Mouse (Mus musculus): ENCODE data around the gene Tlk2. TPM values are rescaled to one million over a fixed set of nuclear protein-coding genes. Genes with fewer than 3 reads are reported as not detected.
A peak's percentile ranks its signal among the peaks of the same experiment; 100 is the strongest.

Tlk2 gene
- polyA plus RNA-seq, 1 experiment from 2014 or later, result 30.5 TPM

DNA sequence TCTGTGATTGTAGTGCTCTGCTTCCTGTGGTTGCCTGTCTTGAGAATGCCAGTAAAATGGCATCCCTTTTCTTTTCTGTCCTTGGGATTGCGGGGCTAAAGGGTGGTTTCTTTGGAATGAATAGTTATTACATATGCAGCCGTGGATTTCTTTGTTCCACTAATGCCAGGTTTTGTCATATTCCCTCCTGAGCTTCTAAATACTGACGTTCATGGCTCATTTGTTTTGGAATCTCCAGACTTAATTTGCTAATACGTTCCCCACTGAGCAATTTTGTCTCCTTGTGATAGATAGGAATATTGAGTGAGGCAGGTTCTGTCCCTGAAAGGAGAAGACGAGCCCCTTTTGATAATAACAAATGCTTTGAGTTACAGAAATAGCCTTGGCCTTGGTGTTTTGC is 82.5 kb downstream of the Tlk2 start:
- DNase-seq (ENCODE audit: low spot score) (no peak), ATAC-seq (ENCODE audit: low FRiP score) (no peak)
- WGBS, result 50% methylated on average over 5 of the region's 5 CpGs
- H3K36me3 ChIP-seq (ENCODE audit: control insufficient read depth, insufficient read depth, low read length), result peaks cover 2% of the 10 kb centered on the region; the same call in 1 of the 2 replicates
- H3K9ac ChIP-seq (ENCODE audit: low read depth, low read length), result no peak overlapping the region
- H3K4me1 ChIP-seq (replicated peaks; ENCODE audit: control insufficient read depth, insufficient read depth, low read length), result no peaks in the 10 kb centered on the region
- H3K27me3 ChIP-seq (ENCODE audit: control insufficient read depth, insufficient read depth, low read length), result no peaks in the 10 kb centered on the region
- H3K4me3 ChIP-seq (ENCODE audit: low read depth, low read length), result no peak overlapping the region
- no peak overlapping the region for H3K27ac ChIP-seq (ENCODE audit: low read depth, low read length)
- no peak overlapping the region for H3K4me2 ChIP-seq (replicated peaks; ENCODE audit: low read depth, low read length)
- H3K9me3 ChIP-seq (ENCODE audit: control insufficient read depth, low read length), result no peaks in the 10 kb centered on the region

- Histone ChIP-seq H3K4me1 (replicated peaks; ENCODE audit: control insufficient read depth, insufficient read depth, low read length) (no peaks in the 10 kb centered on the region), H3K9me3 (ENCODE audit: control insufficient read depth, low read length) (no peaks in the 10 kb centered on the region), H3K36me3 (ENCODE audit: control insufficient read depth, insufficient read depth, low read length) (no peaks in the 10 kb centered on the region; the same call in 1 of the 2 replicates), H3K27ac (ENCODE audit: low read depth, low read length) (no peak overlapping the region), H3K4me3 (ENCODE audit: low read depth, low read length) (no peak overlapping the region), H3K4me2 (replicated peaks; ENCODE audit: low read depth, low read length) (no peak overlapping the region), H3K9ac (ENCODE audit: low read depth, low read length) (no peak overlapping the region), H3K27me3 (ENCODE audit: control insufficient read depth, insufficient read depth, low read length) (no peaks in the 10 kb centered on the region)
- DNase-seq (ENCODE audit: low spot score), result no peak
- WGBS, result 80% methylated on average over 4 of the region's 4 CpGs
- ATAC-seq (ENCODE audit: low FRiP score), result no peak
These were observed 83.2 kb downstream of the Tlk2 start for GRCm38 (mm10) chr11:105261601-105262351.

DNA sequence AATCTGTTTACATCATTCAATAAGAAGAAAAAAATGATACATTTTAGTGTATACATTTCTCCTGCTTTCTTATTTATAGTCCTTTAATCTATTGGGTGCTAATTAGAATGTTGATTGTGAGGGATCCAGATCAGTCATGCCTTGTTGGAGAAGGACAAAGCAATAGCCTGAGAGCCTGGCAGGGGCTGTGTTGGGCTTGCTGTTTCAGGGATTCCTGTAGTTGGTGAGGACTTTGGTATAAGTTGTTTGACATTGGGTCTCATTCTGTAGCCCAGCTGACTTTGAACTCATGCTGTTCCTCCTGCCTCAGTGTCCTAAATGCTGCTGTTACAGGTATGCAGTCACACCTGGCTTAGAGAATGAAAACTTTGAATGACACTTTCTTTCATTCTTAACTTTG is 85.9 kb downstream of the Tlk2 start:
- no peak overlapping the region for H3K4me3 ChIP-seq (ENCODE audit: low read depth, low read length)
- ATAC-seq (ENCODE audit: low FRiP score) (no peak), DNase-seq (ENCODE audit: low spot score) (no peak)
- H3K4me2 ChIP-seq (replicated peaks; ENCODE audit: low read depth, low read length), result no peak overlapping the region
- H3K27ac ChIP-seq (ENCODE audit: low read depth, low read length), result no peak overlapping the region
- no peak overlapping the region for H3K9ac ChIP-seq (ENCODE audit: low read depth, low read length)
- no peaks in the 10 kb centered on the region for H3K27me3 ChIP-seq (ENCODE audit: control insufficient read depth, insufficient read depth, low read length)
- H3K9me3 ChIP-seq (ENCODE audit: control insufficient read depth, low read length), result no peaks in the 10 kb centered on the region
- H3K4me1 ChIP-seq (replicated peaks; ENCODE audit: control insufficient read depth, insufficient read depth, low read length), result no peaks in the 10 kb centered on the region
- no peaks in the 10 kb centered on the region for H3K36me3 ChIP-seq (ENCODE audit: control insufficient read depth, insufficient read depth, low read length)

DNA sequence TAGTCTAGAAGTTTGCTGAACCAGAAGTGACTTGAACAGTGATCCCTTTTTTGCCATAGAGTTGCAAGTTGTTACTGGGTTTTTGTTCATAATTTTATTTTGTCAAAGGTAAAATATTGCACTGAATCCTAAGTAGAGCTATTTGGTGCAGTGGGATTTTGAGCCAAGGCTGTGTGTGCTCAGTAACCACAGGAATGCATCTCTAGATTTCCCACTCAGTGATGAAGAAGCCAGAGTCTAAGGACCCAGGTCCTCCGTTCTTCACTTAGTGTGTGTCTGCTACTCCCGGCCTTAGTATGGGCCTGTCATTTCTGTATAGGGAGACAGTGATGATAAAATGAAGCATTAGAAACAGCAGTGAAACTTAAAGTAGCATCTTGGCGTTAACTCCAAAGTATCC is 86.4 kb downstream of the Tlk2 start:
- Histone ChIP-seq H3K9me3 (ENCODE audit: control insufficient read depth, low read length) (no peaks in the 10 kb centered on the region), H3K27ac (ENCODE audit: low read depth, low read length) (no peak overlapping the region), H3K9ac (ENCODE audit: low read depth, low read length) (no peak overlapping the region), H3K27me3 (ENCODE audit: control insufficient read depth, insufficient read depth, low read length) (no peaks in the 10 kb centered on the region), H3K4me3 (ENCODE audit: low read depth, low read length) (no peak overlapping the region), H3K4me1 (replicated peaks; ENCODE audit: control insufficient read depth, insufficient read depth, low read length) (no peaks in the 10 kb centered on the region), H3K4me2 (replicated peaks; ENCODE audit: low read depth, low read length) (no peak overlapping the region), H3K36me3 (ENCODE audit: control insufficient read depth, insufficient read depth, low read length) (no peaks in the 10 kb centered on the region)
- WGBS, result 91% methylated on average over 3 of the region's 3 CpGs
- ATAC-seq (ENCODE audit: low FRiP score) (no peak), DNase-seq (ENCODE audit: low spot score) (no peak)

DNA sequence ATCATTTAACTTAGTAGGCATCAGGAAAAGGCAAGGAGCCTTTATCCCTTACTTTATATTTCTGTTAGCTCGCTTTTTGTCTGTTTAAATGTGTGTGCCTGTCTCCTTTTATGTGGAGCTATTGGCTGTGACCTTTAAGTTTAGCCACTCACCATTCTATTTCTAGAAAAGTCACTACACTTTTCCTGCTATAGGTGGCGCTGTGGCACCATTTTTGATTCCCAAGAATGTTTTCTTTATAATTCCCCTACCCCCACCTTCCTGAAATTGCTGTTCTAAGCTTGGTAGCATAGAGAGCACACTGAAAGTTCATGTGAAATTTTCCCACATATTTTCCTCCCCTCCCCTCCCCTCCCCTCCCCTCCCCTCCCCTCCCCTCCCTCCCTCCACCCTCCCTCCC is 91.5 kb downstream of the Tlk2 start:
- Histone ChIP-seq H3K27me3 (ENCODE audit: control insufficient read depth, insufficient read depth, low read length) (no peaks in the 10 kb centered on the region), H3K4me1 (replicated peaks; ENCODE audit: control insufficient read depth, insufficient read depth, low read length) (no peaks in the 10 kb centered on the region), H3K9ac (ENCODE audit: low read depth, low read length) (no peak overlapping the region), H3K9me3 (ENCODE audit: control insufficient read depth, low read length) (no peaks in the 10 kb centered on the region), H3K27ac (ENCODE audit: low read depth, low read length) (no peak overlapping the region), H3K36me3 (ENCODE audit: control insufficient read depth, insufficient read depth, low read length) (0 out of 2 replicates have a peak, but pooled peaks cover 2% of the 10 kb centered on the region), H3K4me2 (replicated peaks; ENCODE audit: low read depth, low read length) (no peak overlapping the region), H3K4me3 (ENCODE audit: low read depth, low read length) (no peak overlapping the region)
- 15% methylated on average over 2 of the region's 2 CpGs for WGBS
- peak; percentile 81 for DNase-seq (ENCODE audit: low spot score)
- no peak for ATAC-seq (ENCODE audit: low FRiP score)

DNA sequence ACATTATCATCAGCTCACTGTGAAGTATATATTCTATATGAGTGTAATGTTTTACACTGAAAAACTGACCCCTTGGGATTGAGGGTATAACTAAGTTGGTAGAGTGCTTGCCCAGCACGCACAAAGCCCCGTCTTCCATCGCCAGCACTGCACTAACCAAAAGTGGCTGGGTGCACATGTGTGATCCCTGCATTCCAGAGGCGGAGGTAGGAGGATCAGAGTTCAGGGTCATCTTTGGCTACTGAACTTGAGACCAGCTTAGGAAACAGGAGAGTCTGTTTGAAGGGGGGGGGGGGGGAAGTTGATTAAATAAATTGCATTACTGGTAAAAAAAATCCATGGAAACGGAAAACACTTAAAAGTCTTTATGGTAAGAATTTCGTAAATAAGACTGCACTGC is 101.8 kb downstream of the Tlk2 start:
- no peak for DNase-seq (ENCODE audit: low spot score)
- Histone ChIP-seq H3K36me3 (ENCODE audit: control insufficient read depth, insufficient read depth, low read length) (peaks cover 2% of the 10 kb centered on the region; the same call in 1 of the 2 replicates), H3K4me2 (replicated peaks; ENCODE audit: low read depth, low read length) (no peak overlapping the region), H3K27me3 (ENCODE audit: control insufficient read depth, insufficient read depth, low read length) (no peaks in the 10 kb centered on the region), H3K4me3 (ENCODE audit: low read depth, low read length) (no peak overlapping the region), H3K9me3 (ENCODE audit: control insufficient read depth, low read length) (no peaks in the 10 kb centered on the region), H3K27ac (ENCODE audit: low read depth, low read length) (no peak overlapping the region), H3K4me1 (replicated peaks; ENCODE audit: control insufficient read depth, insufficient read depth, low read length) (no peaks in the 10 kb centered on the region), H3K9ac (ENCODE audit: low read depth, low read length) (no peak overlapping the region)
- WGBS, result 83% methylated on average over 6 of the region's 6 CpGs
- no peak for ATAC-seq (ENCODE audit: low FRiP score)

GRCm38 (mm10) chr11:105281291-105281690 is 102.7 kb downstream of the Tlk2 start:
- no peak for ATAC-seq (ENCODE audit: low FRiP score)
- no peak for DNase-seq (ENCODE audit: low spot score)
- Histone ChIP-seq H3K27ac (ENCODE audit: low read depth, low read length) (no peak overlapping the region), H3K4me2 (replicated peaks; ENCODE audit: low read depth, low read length) (no peak overlapping the region), H3K9ac (ENCODE audit: low read depth, low read length) (no peak overlapping the region), H3K4me1 (replicated peaks; ENCODE audit: control insufficient read depth, insufficient read depth, low read length) (no peaks in the 10 kb centered on the region), H3K36me3 (ENCODE audit: control insufficient read depth, insufficient read depth, low read length) (no peaks in the 10 kb centered on the region), H3K27me3 (ENCODE audit: control insufficient read depth, insufficient read depth, low read length) (no peaks in the 10 kb centered on the region), H3K9me3 (ENCODE audit: control insufficient read depth, low read length) (no peaks in the 10 kb centered on the region), H3K4me3 (ENCODE audit: low read depth, low read length) (no peak overlapping the region)
- WGBS, result 73% methylated on average over 7 of the region's 7 CpGs

DNA sequence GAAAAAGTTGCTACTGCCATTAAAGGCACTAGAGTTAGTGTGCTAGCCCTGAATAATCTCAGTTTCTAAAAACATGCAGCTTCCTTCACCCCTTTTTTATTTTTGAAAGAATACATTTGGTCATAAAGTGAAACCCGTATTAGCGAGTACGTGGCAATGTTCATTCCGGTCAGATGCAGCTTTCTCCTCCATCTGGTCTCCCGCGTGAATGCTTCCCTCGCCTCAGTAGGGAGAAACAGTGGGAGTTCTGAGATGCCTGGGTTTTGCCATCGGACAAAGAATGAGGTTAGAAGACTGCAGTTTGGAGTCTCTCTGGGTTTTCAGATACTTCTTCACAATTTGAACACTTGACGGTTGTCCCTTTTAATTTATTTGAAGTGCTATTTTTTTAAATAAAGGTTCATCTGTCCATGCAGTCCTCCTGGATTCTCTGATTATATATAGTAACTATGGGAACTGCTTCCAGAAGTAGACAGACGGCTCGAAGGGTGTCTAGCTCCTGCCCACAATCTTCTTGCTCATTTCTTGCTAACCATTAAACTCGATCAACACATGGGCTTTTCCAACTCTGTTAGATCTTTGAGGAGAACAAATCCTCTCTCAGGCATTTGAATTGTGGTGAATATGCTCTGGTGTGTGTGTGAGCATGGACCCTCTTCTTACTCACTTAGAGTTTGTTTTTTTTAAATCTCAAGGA is 103.3 kb downstream of the Tlk2 start:
- no peak overlapping the region for H3K9ac ChIP-seq (ENCODE audit: low read depth, low read length)
- no peaks in the 10 kb centered on the region for H3K4me1 ChIP-seq (replicated peaks; ENCODE audit: control insufficient read depth, insufficient read depth, low read length)
- no peak overlapping the region for H3K4me2 ChIP-seq (replicated peaks; ENCODE audit: low read depth, low read length)
- WGBS, result 74% methylated on average over 12 of the region's 12 CpGs
- H3K27ac ChIP-seq (ENCODE audit: low read depth, low read length), result no peak overlapping the region
- ATAC-seq (ENCODE audit: low FRiP score), result no peak
- no peak for DNase-seq (ENCODE audit: low spot score)
- no peaks in the 10 kb centered on the region for H3K27me3 ChIP-seq (ENCODE audit: control insufficient read depth, insufficient read depth, low read length)
- no peak overlapping the region for H3K4me3 ChIP-seq (ENCODE audit: low read depth, low read length)
- H3K9me3 ChIP-seq (ENCODE audit: control insufficient read depth, low read length), result no peaks in the 10 kb centered on the region
- H3K36me3 ChIP-seq (ENCODE audit: control insufficient read depth, insufficient read depth, low read length), result no peaks in the 10 kb centered on the region

- Histone ChIP-seq H3K9ac (ENCODE audit: low read depth, low read length) (no peak overlapping the region), H3K4me1 (replicated peaks; ENCODE audit: control insufficient read depth, insufficient read depth, low read length) (no peaks in the 10 kb centered on the region), H3K27ac (ENCODE audit: low read depth, low read length) (no peak overlapping the region), H3K4me3 (ENCODE audit: low read depth, low read length) (no peak overlapping the region), H3K27me3 (ENCODE audit: control insufficient read depth, insufficient read depth, low read length) (no peaks in the 10 kb centered on the region), H3K4me2 (replicated peaks; ENCODE audit: low read depth, low read length) (no peak overlapping the region), H3K36me3 (ENCODE audit: control insufficient read depth, insufficient read depth, low read length) (no peaks in the 10 kb centered on the region), H3K9me3 (ENCODE audit: control insufficient read depth, low read length) (no peaks in the 10 kb centered on the region)
- DNase-seq (ENCODE audit: low spot score) (peak; percentile 33), ATAC-seq (ENCODE audit: low FRiP score) (no peak)
- 58% methylated on average over 2 of the region's 2 CpGs for WGBS
These were observed 103.9 kb downstream of the Tlk2 start for GRCm38 (mm10) chr11:105282460-105282859.
